Mouse (Mus musculus) kidney, embryonic 15.5 days (tissue): ENCODE results near the gene Otop3. TPM values are rescaled to one million over a fixed set of nuclear protein-coding genes. Genes with fewer than 3 reads are reported as not detected.

Experiments used
- ATAC-seq: fragments of 200-750 bp; cut with Nextera tagmentation; replicated peaks from 2 replicates; pipeline ENCODE4 v1.8.0; 2017; ENCODE audit warnings: moderate TSS enrichment; ENCODE audit not compliant: low FRiP score
- H3K27ac ChIP-seq: fragments of 300-500 bp; sonication (generic); 2 replicates; pipeline ENCODE4 v1.5.1; 2015; ENCODE audit warnings: mild to moderate bottlenecking, inconsistent platforms
- H3K27me3 ChIP-seq: fragments of 300-500 bp; sonication (generic); 2 replicates; pipeline ENCODE4 v1.6.1; 2015; ENCODE audit warnings: inconsistent platforms
- H3K36me3 ChIP-seq: fragments of 300-500 bp; sonication (generic); 2 replicates; pipeline ENCODE4 v1.6.1; 2015; ENCODE audit warnings: inconsistent platforms
- H3K4me1 ChIP-seq: fragments of 300-500 bp; sonication (generic); 2 replicates; pipeline ENCODE4 v1.6.1; 2015; ENCODE audit warnings: inconsistent platforms
- H3K4me2 ChIP-seq: fragments of 300-500 bp; sonication (generic); 2 replicates; pipeline ENCODE4 v1.6.1; 2015; ENCODE audit warnings: moderate library complexity, mild to moderate bottlenecking, inconsistent platforms
- H3K4me3 ChIP-seq: fragments of 300-500 bp; sonication (generic); replicated peaks from 2 replicates; pipeline ENCODE4 v1.5.1; 2015; ENCODE audit warnings: mild to moderate bottlenecking, inconsistent platforms
- H3K9ac ChIP-seq: fragments of 300-500 bp; sonication (generic); 2 replicates; pipeline ENCODE4 v1.6.1; 2015; ENCODE audit warnings: mild to moderate bottlenecking, inconsistent platforms
- H3K9me3 ChIP-seq: fragments of 300-500 bp; sonication (generic); replicated peaks from 2 replicates; pipeline ENCODE4 v1.6.1; 2016; ENCODE audit warnings: inconsistent platforms
- WGBS: fragments of 180-500 bp; shearing (Covaris S2); methylation state at CpG from one replicate; pipeline ENCODE4 v1.1.7; 2015; ENCODE audit warnings: mixed read lengths; 5-methylcytosine and 5-hydroxymethylcytosine counted together
- polyA plus RNA-seq: library from polyadenylated mRNA; unstranded; fragments of >200 nt; fragmentation: Nextera tagmentation; extraction: Ambion mirVana; gene quantifications from 2 replicates; pipeline ENCODE4 v1.2.1, GENCODE M21; 2015

Gene Otop3
- polyA plus RNA-seq, 1 experiment from 2014 or later: not detected

GRCm38 (mm10) chr11:115319704-115320383 is 14.7 kb upstream of the Otop3 start:
- Histone ChIP-seq H3K9ac (no peak overlapping the region), H3K36me3 (no peaks in the 10 kb centered on the region), H3K27me3 (peaks cover 100% of the 10 kb centered on the region), H3K9me3 (no peaks in the 10 kb centered on the region), H3K27ac (no peak overlapping the region), H3K4me1 (peaks cover 31% of the 10 kb centered on the region), H3K4me2 (no peak overlapping the region), H3K4me3 (no peak overlapping the region)
- ATAC-seq: no peak
- WGBS: 13% methylated on average over 18 of the region's 18 CpGs

GRCm38 (mm10) chr11:115321906-115322693 is 12.4 kb upstream of the Otop3 start, which contains the start of gene Ush1g:
Gene Ush1g (minus strand): TSS chr11:115322041.
- WGBS: 4% methylated on average over 35 of the region's 35 CpGs
- Histone ChIP-seq H3K4me2 (peak within 1 kb of the TSS; percentile 40), H3K4me1 (peaks cover 31% of the 10 kb centered on the region), H3K27me3 (peaks cover 91% of the 10 kb centered on the region), H3K9me3 (no peaks in the 10 kb centered on the region), H3K36me3 (no peaks in the 10 kb centered on the region), H3K27ac (no peak within 1 kb of the TSS), H3K4me3 (peak within 1 kb of the TSS; percentile 24), H3K9ac (no peak within 1 kb of the TSS)
- ATAC-seq: no peak; the same call in 1 of the 2 replicates

- Histone ChIP-seq H3K27me3 (peaks cover 85% of the 10 kb centered on the region), H3K9me3 (no peaks in the 10 kb centered on the region), H3K4me3 (0 out of 2 replicates have a peak overlapping the region, but pooled peaks have one; percentile 0), H3K27ac (no peak overlapping the region), H3K36me3 (no peaks in the 10 kb centered on the region), H3K4me1 (peaks cover 24% of the 10 kb centered on the region), H3K4me2 (no peak overlapping the region), H3K9ac (no peak overlapping the region)
- WGBS: 9% methylated on average over 32 of the region's 32 CpGs
- no peak for ATAC-seq
These were observed 11.2 kb upstream of the Otop3 start for GRCm38 (mm10) chr11:115323354-115323753.

- H3K27me3 ChIP-seq: peaks cover 82% of the 10 kb centered on the region
- no peaks in the 10 kb centered on the region for H3K36me3 ChIP-seq
- no peak for ATAC-seq
- H3K9ac ChIP-seq: no peak overlapping the region
- 60% methylated on average over 7 of the region's 7 CpGs for WGBS
- H3K27ac ChIP-seq: no peak overlapping the region
- H3K9me3 ChIP-seq: no peaks in the 10 kb centered on the region
- H3K4me3 ChIP-seq: no peak overlapping the region
- no peak overlapping the region for H3K4me2 ChIP-seq
- H3K4me1 ChIP-seq: peaks cover 8% of the 10 kb centered on the region
These were observed 7.8 kb upstream of the Otop3 start for GRCm38 (mm10) chr11:115326730-115327129.

- ATAC-seq: no peak
- Histone ChIP-seq H3K27me3 (peaks cover 82% of the 10 kb centered on the region), H3K9ac (no peak overlapping the region), H3K4me2 (no peak overlapping the region), H3K9me3 (no peaks in the 10 kb centered on the region), H3K4me1 (peaks cover under 1% of the 10 kb centered on the region), H3K4me3 (no peak overlapping the region), H3K27ac (no peak overlapping the region), H3K36me3 (no peaks in the 10 kb centered on the region)
- 76% methylated on average over 15 of the region's 15 CpGs for WGBS
These were observed 5.2 kb upstream of the Otop3 start for GRCm38 (mm10) chr11:115329339-115329738.

- Histone ChIP-seq H3K9me3 (no peaks in the 10 kb centered on the region), H3K4me2 (no peak overlapping the region), H3K4me1 (peaks cover 5% of the 10 kb centered on the region), H3K9ac (no peak overlapping the region), H3K27ac (no peak overlapping the region), H3K36me3 (no peaks in the 10 kb centered on the region), H3K4me3 (no peak overlapping the region), H3K27me3 (peaks cover 82% of the 10 kb centered on the region)
- WGBS: 60% methylated on average over 12 of the region's 12 CpGs
- no peak for ATAC-seq
These were observed 692 bp downstream of the Otop3 start for GRCm38 (mm10) chr11:115335223-115335622.

- Histone ChIP-seq H3K4me1 (peaks cover 5% of the 10 kb centered on the region), H3K9me3 (no peaks in the 10 kb centered on the region), H3K27ac (no peak overlapping the region), H3K36me3 (no peaks in the 10 kb centered on the region), H3K4me3 (no peak overlapping the region), H3K27me3 (peaks cover 80% of the 10 kb centered on the region), H3K4me2 (no peak overlapping the region), H3K9ac (no peak overlapping the region)
- 15% methylated on average over 6 of the region's 6 CpGs for WGBS
- no peak for ATAC-seq
These were observed 1.6 kb downstream of the Otop3 start for GRCm38 (mm10) chr11:115336115-115336514.

- Histone ChIP-seq H3K4me2 (no peak overlapping the region), H3K4me1 (peaks cover 5% of the 10 kb centered on the region), H3K9me3 (no peaks in the 10 kb centered on the region), H3K4me3 (no peak overlapping the region), H3K36me3 (no peaks in the 10 kb centered on the region), H3K27ac (no peak overlapping the region), H3K9ac (no peak overlapping the region), H3K27me3 (peaks cover 68% of the 10 kb centered on the region)
- WGBS: 48% methylated on average over 3 of the region's 3 CpGs
- ATAC-seq: no peak
These were observed 2.8 kb downstream of the Otop3 start for GRCm38 (mm10) chr11:115337350-115337749.

GRCm38 (mm10) chr11:115337826-115338225 is 3.3 kb downstream of the Otop3 start:
- H3K4me2 ChIP-seq: no peak overlapping the region
- no peak overlapping the region for H3K9ac ChIP-seq
- H3K9me3 ChIP-seq: no peaks in the 10 kb centered on the region
- no peak overlapping the region for H3K4me3 ChIP-seq
- ATAC-seq: no peak
- H3K4me1 ChIP-seq: peaks cover 5% of the 10 kb centered on the region
- H3K27ac ChIP-seq: no peak overlapping the region
- H3K27me3 ChIP-seq: peaks cover 63% of the 10 kb centered on the region
- WGBS: 75% methylated on average over 1 of the region's 1 CpGs
- no peaks in the 10 kb centered on the region for H3K36me3 ChIP-seq

- no peak for ATAC-seq
- Histone ChIP-seq H3K27ac (no peak overlapping the region), H3K4me1 (peaks cover 11% of the 10 kb centered on the region), H3K27me3 (peaks cover 52% of the 10 kb centered on the region), H3K9me3 (no peaks in the 10 kb centered on the region), H3K36me3 (no peaks in the 10 kb centered on the region), H3K9ac (no peak overlapping the region), H3K4me2 (no peak overlapping the region), H3K4me3 (no peak overlapping the region)
- WGBS: 75% methylated on average over 2 of the region's 2 CpGs
These were observed 6.7 kb downstream of the Otop3 start for GRCm38 (mm10) chr11:115341246-115341645.

- Histone ChIP-seq H3K27ac (no peak overlapping the region), H3K9me3 (no peaks in the 10 kb centered on the region), H3K4me1 (peaks cover 11% of the 10 kb centered on the region), H3K27me3 (peaks cover 52% of the 10 kb centered on the region), H3K36me3 (no peaks in the 10 kb centered on the region), H3K4me2 (no peak overlapping the region), H3K4me3 (no peak overlapping the region), H3K9ac (no peak overlapping the region)
- no peak for ATAC-seq
- WGBS: 68% methylated on average over 6 of the region's 6 CpGs
These were observed 7.3 kb downstream of the Otop3 start for GRCm38 (mm10) chr11:115341866-115342265.

GRCm38 (mm10) chr11:115344967-115345366 is 10.4 kb downstream of the Otop3 start:
- 10% methylated on average over 12 of the region's 12 CpGs for WGBS
- Histone ChIP-seq H3K27ac (no peak overlapping the region), H3K9me3 (no peaks in the 10 kb centered on the region), H3K4me1 (peaks cover 18% of the 10 kb centered on the region), H3K4me3 (no peak overlapping the region), H3K36me3 (no peaks in the 10 kb centered on the region), H3K27me3 (peaks cover 54% of the 10 kb centered on the region), H3K4me2 (no peak overlapping the region), H3K9ac (no peak overlapping the region)
- no peak for ATAC-seq
